Mouse (Mus musculus) heart, adult 2 months (tissue): ENCODE results near the gene Cdh6. TPM values are rescaled to one million over a fixed set of nuclear protein-coding genes. Genes with fewer than 3 reads are reported as not detected.

Experiments
- DNase-seq, 2 experiments: peaks; one replicate each; pipeline ENCODE4 v3.0.0; 2021
- H3K27ac ChIP-seq: fragments of 200-600 bp; 2 replicates; pipeline ENCODE4 v1.8.1; 2022
- H3K27me3 ChIP-seq: fragments of 200-500 bp; 2 replicates; pipeline ENCODE4 v1.6.1; 2012; ENCODE audit warnings: mild to moderate bottlenecking, low read length, inconsistent platforms, mixed read lengths; ENCODE audit not compliant: control insufficient read depth, insufficient read depth
- H3K36me3 ChIP-seq: fragments of 200-500 bp; 2 replicates; pipeline ENCODE4 v1.6.1; 2012; ENCODE audit warnings: low read length, inconsistent platforms; ENCODE audit not compliant: control insufficient read depth, insufficient read depth
- H3K4me1 ChIP-seq: fragments of 200-500 bp; 2 replicates; pipeline ENCODE4 v1.6.1; 2011; ENCODE audit warnings: low read length; ENCODE audit not compliant: control insufficient read depth, insufficient read depth
- H3K4me3 ChIP-seq: fragments of 200-600 bp; 2 replicates; pipeline ENCODE4 v1.8.1; 2022
- H3K79me2 ChIP-seq: fragments of 200-500 bp; replicated peaks from 2 replicates; pipeline ENCODE4 v1.6.1; 2012; ENCODE audit warnings: mild to moderate bottlenecking, inconsistent platforms, low read length, moderate library complexity, mixed read lengths; ENCODE audit not compliant: control insufficient read depth, insufficient read depth
- H3K9ac ChIP-seq: fragments of 200-500 bp; 2 replicates; pipeline ENCODE4 v1.6.1; 2012; ENCODE audit warnings: low read depth, mild to moderate bottlenecking, control low read depth, inconsistent platforms, low read length, mixed read lengths
- CTCF ChIP-seq: fragments of 200-600 bp; IDR thresholded peaks from 2 replicates; pipeline ENCODE4 v1.8.1; 2022; ENCODE audit warnings: antibody characterized with exemption, mild to moderate bottlenecking, moderate library complexity
- EP300 ChIP-seq: fragments of 200-500 bp; IDR thresholded peaks from 2 replicates; pipeline ENCODE4 v1.6.1; 2011; ENCODE audit warnings: low read depth, low read length, control low read depth; ENCODE audit not compliant: insufficient read depth
- POLR2A ChIP-seq: fragments of 200-500 bp; IDR thresholded peaks from 2 replicates; pipeline ENCODE4 v1.6.1; 2011; ENCODE audit warnings: mild to moderate bottlenecking, low read depth, low read length, control low read depth; ENCODE audit not compliant: insufficient read depth
- WGBS: fragments of 180-500 bp; shearing (Covaris S2); methylation state at CpG from one replicate; pipeline ENCODE4 v1.1.7; 2018; 5-methylcytosine and 5-hydroxymethylcytosine counted together
- intact Hi-C: fragments of 180-260 bp; cut with DNase I; formaldehyde crosslinking; loops from one replicate; pipeline ENCODE4 v1.15.1; 2025
- polyA plus RNA-seq: library from polyadenylated mRNA; depleted of rRNA; stranded (reverse); fragments of >200 nt; gene quantifications from 2 replicates; pipeline ENCODE4 v1.2.3, GENCODE M21; 2012
- total RNA-seq, 2 experiments: library from RNA; stranded (reverse); gene quantifications; 2 replicates each; pipeline ENCODE4 v1.2.3; 2021

The Cdh6 gene
- total and polyA plus RNA-seq, 3 experiments, result 0.16 to 0.78 (median 0.70) TPM

GRCm38 (mm10) chr15:13212027-13212685 is 38.7 kb upstream of the Cdh6 start:
- H3K79me2 ChIP-seq, result no peaks in the 10 kb centered on the region
- no peak overlapping the region for H3K9ac ChIP-seq
- H3K27me3 ChIP-seq, result no peaks in the 10 kb centered on the region
- H3K4me3 ChIP-seq, result no peak overlapping the region
- H3K27ac ChIP-seq, result no peak overlapping the region
- WGBS, result 62% methylated on average over 4 of the region's 4 CpGs
- no peaks in the 10 kb centered on the region for H3K36me3 ChIP-seq
- intact Hi-C loops, result no loop called here
- TF ChIP-seq CTCF (no peak), POLR2A (no peak), EP300 (no peak)
- H3K4me1 ChIP-seq, result no peaks in the 10 kb centered on the region
- DNase-seq, result no peak

GRCm38 (mm10) chr15:13210186-13210585 is 36.7 kb upstream of the Cdh6 start:
- DNase-seq, result no peak
- intact Hi-C loops, result no loop called here
- H3K27ac ChIP-seq, result no peak overlapping the region
- H3K27me3 ChIP-seq, result no peaks in the 10 kb centered on the region
- H3K4me3 ChIP-seq, result no peak overlapping the region
- WGBS, result 87% methylated on average over 6 of the region's 6 CpGs
- H3K4me1 ChIP-seq, result no peaks in the 10 kb centered on the region
- no peak overlapping the region for H3K9ac ChIP-seq
- TF ChIP-seq CTCF (no peak), POLR2A (no peak), EP300 (no peak)
- no peaks in the 10 kb centered on the region for H3K36me3 ChIP-seq
- no peaks in the 10 kb centered on the region for H3K79me2 ChIP-seq

- no peak for TF ChIP-seq EP300
- TF ChIP-seq POLR2A, result no peak
- no peak for TF ChIP-seq CTCF
- Histone ChIP-seq H3K4me1 (no peaks in the 10 kb centered on the region), H3K79me2 (no peaks in the 10 kb centered on the region), H3K27ac (no peak overlapping the region), H3K27me3 (no peaks in the 10 kb centered on the region), H3K4me3 (no peak overlapping the region), H3K36me3 (no peaks in the 10 kb centered on the region), H3K9ac (no peak overlapping the region)
- intact Hi-C loops, result no loop called here
- 81% methylated on average over 7 of the region's 7 CpGs for WGBS
- DNase-seq, result no peak
Observed at GRCm38 (mm10) chr15:13208716-13209115, 35.2 kb upstream of the Cdh6 start.

GRCm38 (mm10) chr15:13196237-13196636 is 22.8 kb upstream of the Cdh6 start:
- Histone ChIP-seq H3K4me1 (no peaks in the 10 kb centered on the region), H3K27me3 (no peaks in the 10 kb centered on the region), H3K4me3 (no peak overlapping the region), H3K36me3 (no peaks in the 10 kb centered on the region), H3K27ac (no peak overlapping the region), H3K9ac (no peak overlapping the region), H3K79me2 (no peaks in the 10 kb centered on the region)
- no peak for TF ChIP-seq EP300
- no peak for TF ChIP-seq CTCF
- TF ChIP-seq POLR2A, result no peak
- intact Hi-C loops, result no loop called here
- WGBS, result 27% methylated on average over 1 of the region's 1 CpGs
- DNase-seq, result no peak

- Histone ChIP-seq H3K27me3 (no peaks in the 10 kb centered on the region), H3K4me1 (no peaks in the 10 kb centered on the region), H3K79me2 (no peaks in the 10 kb centered on the region), H3K9ac (no peak overlapping the region), H3K27ac (no peak overlapping the region), H3K36me3 (no peaks in the 10 kb centered on the region), H3K4me3 (no peak overlapping the region)
- intact Hi-C loops, result no loop called here
- TF ChIP-seq POLR2A (no peak), EP300 (no peak), CTCF (no peak)
- DNase-seq, result no peak
Observed at GRCm38 (mm10) chr15:13194048-13194447, 20.6 kb upstream of the Cdh6 start.

- Histone ChIP-seq H3K4me3 (no peak overlapping the region), H3K27me3 (no peaks in the 10 kb centered on the region), H3K4me1 (no peaks in the 10 kb centered on the region), H3K36me3 (no peaks in the 10 kb centered on the region), H3K27ac (no peak overlapping the region), H3K9ac (no peak overlapping the region), H3K79me2 (no peaks in the 10 kb centered on the region)
- 65% methylated on average over 11 of the region's 11 CpGs for WGBS
- intact Hi-C loops, result no loop called here
- no peak for DNase-seq
- TF ChIP-seq CTCF (no peak), EP300 (no peak), POLR2A (no peak)
Observed at GRCm38 (mm10) chr15:13193076-13193475, 19.6 kb upstream of the Cdh6 start.

- Histone ChIP-seq H3K4me3 (no peak overlapping the region), H3K27me3 (no peaks in the 10 kb centered on the region), H3K4me1 (no peaks in the 10 kb centered on the region), H3K79me2 (no peaks in the 10 kb centered on the region), H3K36me3 (no peaks in the 10 kb centered on the region), H3K27ac (no peak overlapping the region), H3K9ac (no peak overlapping the region)
- WGBS, result 84% methylated on average over 5 of the region's 5 CpGs
- no peak for TF ChIP-seq POLR2A
- no peak for TF ChIP-seq CTCF
- no peak for TF ChIP-seq EP300
- intact Hi-C loops, result loop anchor here (10.0 kb wide), 1 partner anchor 101 kb away; no protein-coding TSS in a partner anchor
- no peak for DNase-seq
Observed at GRCm38 (mm10) chr15:13183661-13184060, 10.2 kb upstream of the Cdh6 start.
